Mouse (Mus musculus) forebrain, embryonic 11.5 days (tissue): Measurements from ENCODE around the gene Mgam. TPM values are rescaled to one million over a fixed set of nuclear protein-coding genes. Genes with fewer than 3 reads are reported as not detected.
"Not testable (repeated sequence)": the region's sequence is repeated elsewhere in the genome, so short reads cannot be mapped to it uniquely, and the experiment has no call there.

ENCODE experiments used
- ATAC-seq: fragments of 200-750 bp; cut with Nextera tagmentation; replicated peaks from 2 replicates; pipeline ENCODE4 v1.8.0; 2017; ENCODE audit warnings: moderate TSS enrichment; ENCODE audit not compliant: low FRiP score
- DNase-seq: peaks from one replicate; pipeline ENCODE4 v3.0.0-alpha.2; 2017; ENCODE audit warnings: low spot score
- H3K27ac ChIP-seq: fragments of 300-500 bp; sonication (generic); 2 replicates; pipeline ENCODE4 v1.5.1; 2014; ENCODE audit warnings: low read depth, low read length
- H3K27me3 ChIP-seq: fragments of 300-500 bp; sonication (generic); 2 replicates; pipeline ENCODE4 v1.6.1; 2014; ENCODE audit warnings: mild to moderate bottlenecking, low read length, mixed read lengths; ENCODE audit not compliant: control insufficient read depth, insufficient read depth
- H3K36me3 ChIP-seq: fragments of 300-500 bp; sonication (generic); 2 replicates; pipeline ENCODE4 v1.6.1; 2014; ENCODE audit warnings: mild to moderate bottlenecking, low read length, moderate library complexity, mixed read lengths; ENCODE audit not compliant: control insufficient read depth, insufficient read depth
- H3K4me1 ChIP-seq: fragments of 300-500 bp; sonication (generic); replicated peaks from 2 replicates; pipeline ENCODE4 v1.6.1; 2014; ENCODE audit warnings: low read length, mixed read lengths; ENCODE audit not compliant: control insufficient read depth, insufficient read depth
- H3K4me2 ChIP-seq: fragments of 300-500 bp; sonication (generic); 2 replicates; pipeline ENCODE4 v1.6.1; 2014; ENCODE audit warnings: low read depth, mild to moderate bottlenecking, low read length, moderate library complexity, mixed read lengths; ENCODE audit not compliant: severe bottlenecking
- H3K4me3 ChIP-seq: fragments of 300-500 bp; sonication (generic); 2 replicates; pipeline ENCODE4 v1.5.1; 2014; ENCODE audit warnings: low read depth, low read length
- H3K9ac ChIP-seq: fragments of 300-500 bp; sonication (generic); 2 replicates; pipeline ENCODE4 v1.6.1; 2014; ENCODE audit warnings: low read length
- H3K9me3 ChIP-seq: fragments of 300-500 bp; sonication (generic); 2 replicates; pipeline ENCODE4 v1.6.1; 2016; ENCODE audit warnings: low read length, mixed read lengths; ENCODE audit not compliant: control insufficient read depth
- WGBS: fragments of 180-500 bp; shearing (Covaris S2); extraction: QIAGEN DNeasy Blood & Tissue Kit; methylation state at CpG from one replicate; pipeline ENCODE4 v1.1.7; 2014; 5-methylcytosine and 5-hydroxymethylcytosine counted together
- polyA plus RNA-seq: library from polyadenylated mRNA; unstranded; fragments of >200 nt; fragmentation: Nextera tagmentation; extraction: Ambion mirVana; gene quantifications from 2 replicates; pipeline ENCODE4 v1.2.1, GENCODE M21; 2014

The Mgam gene
- polyA plus RNA-seq, 1 experiment from 2014 or later: 0.08 TPM

DNA sequence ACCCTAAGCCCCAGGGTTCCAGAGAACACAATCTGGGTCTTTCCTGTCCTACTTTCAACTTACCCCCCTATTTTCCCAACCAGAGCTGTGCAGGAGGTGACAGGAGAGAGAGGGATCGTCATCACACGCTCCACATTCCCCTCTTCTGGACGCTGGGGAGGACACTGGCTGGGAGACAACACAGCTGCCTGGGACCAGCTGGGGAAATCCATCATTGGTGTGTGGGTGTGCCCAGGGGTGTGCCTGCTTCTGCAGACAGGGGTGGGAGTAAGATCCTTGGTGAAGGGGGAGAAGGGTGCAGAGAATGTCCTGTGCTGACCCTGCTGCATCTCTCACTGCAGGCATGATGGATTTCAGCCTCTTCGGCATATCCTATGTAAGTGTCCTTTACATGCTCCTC lies 128.7 kb downstream of the Mgam start:
- ATAC-seq, H3K27ac ChIP-seq, DNase-seq, H3K36me3 ChIP-seq, H3K9ac ChIP-seq, H3K27me3 ChIP-seq, H3K9me3 ChIP-seq, H3K4me3 ChIP-seq, H3K4me1 ChIP-seq, H3K4me2 ChIP-seq: not testable (repeated sequence)
- WGBS: 80% methylated on average over 3 of the region's 4 CpGs

DNA sequence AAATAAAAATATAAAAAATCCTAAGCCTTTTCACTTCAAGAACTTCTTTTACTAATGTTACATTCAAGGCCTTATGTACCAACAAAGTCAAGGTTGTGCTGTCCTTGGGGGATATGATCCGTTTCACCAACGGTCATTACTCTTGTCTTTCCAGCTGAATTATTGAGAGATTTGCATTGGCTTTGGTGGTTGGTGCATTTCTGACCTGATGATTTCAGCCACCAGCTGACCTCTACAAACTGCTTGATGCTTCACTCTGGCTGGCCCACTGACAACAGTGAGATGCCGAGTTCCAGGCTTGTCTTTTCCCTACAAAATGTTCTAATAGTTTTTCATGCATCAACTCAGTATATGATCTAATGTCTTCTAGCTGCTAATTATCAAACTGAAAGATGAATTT lies 146.0 kb downstream of the Mgam start:
- no peaks in the 10 kb centered on the region for H3K9me3 ChIP-seq
- no peaks in the 10 kb centered on the region for H3K36me3 ChIP-seq
- 95% methylated on average over 3 of the region's 3 CpGs for WGBS
- ATAC-seq: no peak
- H3K27ac ChIP-seq: no peak overlapping the region
- no peak overlapping the region for H3K4me3 ChIP-seq
- H3K27me3 ChIP-seq: no peaks in the 10 kb centered on the region
- no peak overlapping the region for H3K4me2 ChIP-seq
- H3K4me1 ChIP-seq: no peaks in the 10 kb centered on the region
- DNase-seq: no peak
- H3K9ac ChIP-seq: no peak overlapping the region

DNA sequence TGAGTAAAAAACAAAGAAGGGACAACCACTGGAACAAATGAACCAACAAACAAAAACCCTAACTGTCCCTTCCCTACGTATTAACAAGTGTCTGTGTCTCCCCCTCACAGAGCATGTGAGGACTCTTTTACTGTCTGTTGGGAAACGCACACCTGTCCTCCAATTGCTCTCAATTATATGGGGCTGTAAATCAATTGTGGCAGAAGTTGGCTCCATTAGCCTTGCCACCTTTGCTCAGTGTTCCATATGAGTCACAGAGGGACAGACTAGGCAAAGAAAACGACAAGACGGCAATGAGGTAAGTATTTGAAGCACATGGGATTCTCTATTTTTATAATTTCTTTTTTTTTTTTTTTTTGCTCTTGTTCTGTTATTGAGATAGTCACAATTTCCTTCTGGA lies 149.8 kb downstream of the Mgam start:
- Histone ChIP-seq H3K4me2 (no peak overlapping the region), H3K27ac (no peak overlapping the region), H3K4me3 (no peak overlapping the region), H3K9me3 (no peaks in the 10 kb centered on the region), H3K27me3 (no peaks in the 10 kb centered on the region), H3K9ac (no peak overlapping the region), H3K4me1 (no peaks in the 10 kb centered on the region), H3K36me3 (no peaks in the 10 kb centered on the region)
- DNase-seq: no peak
- WGBS: 82% methylated on average over 4 of the region's 4 CpGs
- no peak for ATAC-seq

DNA sequence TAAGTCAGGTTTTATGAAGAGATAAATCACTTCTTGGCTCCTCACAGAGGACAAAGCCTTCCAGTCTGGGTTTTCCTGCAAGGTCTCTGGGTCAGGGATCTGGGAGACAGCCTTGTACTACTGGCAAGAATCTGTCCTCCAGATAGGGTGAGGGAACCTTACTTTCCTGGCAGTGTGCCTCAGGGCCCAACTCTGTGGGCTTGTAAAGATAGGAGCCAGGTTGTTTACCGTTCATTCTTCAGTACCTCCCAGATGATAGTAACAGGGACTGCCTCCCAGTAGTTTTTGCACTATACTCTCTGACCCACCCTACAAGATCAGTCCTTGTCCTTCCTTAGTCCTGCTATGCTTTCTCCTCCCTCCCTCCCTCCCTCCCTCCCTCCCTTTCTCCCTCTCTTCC lies 155.0 kb downstream of the Mgam start:
- WGBS: 84% methylated on average over 1 of the region's 1 CpGs
- ATAC-seq (no peak), DNase-seq (no peak)

DNA sequence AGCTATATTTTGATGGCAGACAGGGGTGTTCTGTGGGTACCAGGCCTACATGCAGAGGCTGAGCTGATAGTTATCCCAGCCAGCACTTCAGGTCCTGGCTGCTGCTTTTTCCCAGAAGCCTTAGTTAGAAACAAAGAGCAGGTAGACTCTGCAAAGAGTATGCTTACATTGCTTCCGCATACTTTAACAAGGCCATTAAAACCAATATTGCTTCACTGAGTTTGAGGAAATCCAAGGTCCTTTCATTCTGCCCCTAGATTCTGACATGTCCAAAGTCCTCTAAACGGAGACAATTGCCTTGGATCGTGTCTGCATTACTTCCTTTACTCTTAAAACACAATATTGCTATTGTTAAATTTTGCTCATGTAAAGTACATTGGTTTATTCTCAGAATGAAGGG lies 155.7 kb downstream of the Mgam start:
- H3K9me3 ChIP-seq: no peaks in the 10 kb centered on the region
- no peak overlapping the region for H3K9ac ChIP-seq
- ATAC-seq (no peak), DNase-seq (no peak)
- no peak overlapping the region for H3K4me2 ChIP-seq
- no peak overlapping the region for H3K27ac ChIP-seq
- no peaks in the 10 kb centered on the region for H3K4me1 ChIP-seq
- H3K27me3 ChIP-seq: no peaks in the 10 kb centered on the region
- H3K4me3 ChIP-seq: no peak overlapping the region
- WGBS: 90% methylated on average over 3 of the region's 3 CpGs
- H3K36me3 ChIP-seq: no peaks in the 10 kb centered on the region

More for the DNA sequence above, 155.0 kb downstream of the Mgam start:
- Histone ChIP-seq H3K9ac (no peak overlapping the region), H3K4me2 (no peak overlapping the region), H3K27me3 (no peaks in the 10 kb centered on the region), H3K9me3 (no peaks in the 10 kb centered on the region), H3K4me3 (no peak overlapping the region), H3K27ac (no peak overlapping the region), H3K4me1 (no peaks in the 10 kb centered on the region), H3K36me3 (no peaks in the 10 kb centered on the region)

DNA sequence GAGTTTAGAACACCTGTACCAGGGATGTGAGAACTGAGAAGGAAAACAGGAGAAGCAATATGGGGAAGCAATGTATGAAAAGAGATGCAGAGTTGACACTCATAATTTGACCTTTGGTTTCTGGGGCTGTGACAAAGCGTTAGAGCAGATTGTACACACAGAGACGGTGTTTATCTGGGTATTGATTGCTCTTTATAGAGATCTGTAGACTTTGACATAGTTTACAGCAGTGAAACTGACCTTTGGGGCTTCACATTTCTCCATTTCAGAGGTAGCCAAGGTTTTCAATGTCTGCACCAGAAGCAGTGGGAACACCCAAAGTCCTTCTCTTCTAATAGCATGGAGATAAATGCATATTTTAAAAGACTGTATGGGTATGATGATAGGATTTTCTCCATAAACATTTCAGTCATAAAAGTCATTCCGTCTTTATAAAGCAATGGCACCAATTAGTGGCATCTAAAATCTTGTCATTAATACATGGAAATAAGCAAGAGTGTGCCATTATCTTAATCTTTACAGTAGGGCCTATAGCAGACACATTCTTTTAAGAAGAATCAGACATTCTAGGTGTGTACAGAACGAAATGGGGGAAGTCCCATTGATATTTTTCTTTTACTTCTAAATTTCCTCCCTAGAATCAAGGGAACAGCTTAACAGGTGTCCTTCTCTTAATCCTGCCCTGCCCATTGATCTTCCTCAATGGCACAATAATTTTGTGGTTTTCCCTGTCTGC lies 166.6 kb downstream of the Mgam start:
- Histone ChIP-seq H3K36me3 (no peaks in the 10 kb centered on the region), H3K9me3 (no peaks in the 10 kb centered on the region), H3K27ac (no peak overlapping the region), H3K27me3 (no peaks in the 10 kb centered on the region), H3K4me2 (no peak overlapping the region), H3K4me1 (no peaks in the 10 kb centered on the region), H3K9ac (no peak overlapping the region), H3K4me3 (no peak overlapping the region)
- 74% methylated on average over 4 of the region's 4 CpGs for WGBS
- DNase-seq: no peak
- no peak for ATAC-seq

DNA sequence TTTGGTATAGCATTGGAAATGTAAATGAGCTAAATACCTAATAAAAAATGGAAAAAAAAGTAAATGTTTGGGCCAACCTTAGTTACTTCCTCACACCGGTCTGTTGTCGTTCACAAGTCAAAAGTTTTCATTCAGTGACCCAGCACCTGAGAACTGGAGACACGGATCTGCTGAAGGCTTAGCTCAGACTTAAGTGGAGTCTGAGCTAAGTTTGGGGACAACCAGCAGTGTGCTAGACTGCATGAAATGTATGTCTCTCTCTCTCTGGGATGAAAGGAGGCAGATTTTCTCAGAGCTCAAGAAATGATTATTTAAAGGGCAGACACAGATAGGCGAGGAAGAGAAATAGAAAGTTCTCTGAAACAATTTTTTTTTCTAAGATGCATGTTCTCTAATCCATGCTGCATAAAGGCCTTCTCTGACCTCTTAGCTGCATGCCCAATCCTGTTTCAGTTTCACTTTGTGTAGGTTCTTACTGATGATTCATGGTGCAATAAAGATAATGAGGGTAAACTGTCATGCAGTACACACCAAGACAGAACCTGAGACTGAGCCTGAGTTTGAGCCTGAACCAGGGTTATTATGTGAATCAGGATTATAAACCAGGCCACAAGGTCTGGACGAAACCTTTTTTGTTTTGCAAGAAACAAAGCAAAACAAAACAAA lies 189.7 kb downstream of the Mgam start:
- H3K36me3 ChIP-seq: no peaks in the 10 kb centered on the region
- no peak overlapping the region for H3K9ac ChIP-seq
- 87% methylated on average over 5 of the region's 5 CpGs for WGBS
- ATAC-seq (no peak), DNase-seq (no peak)
- no peak overlapping the region for H3K4me3 ChIP-seq
- H3K27ac ChIP-seq: no peak overlapping the region
- H3K4me2 ChIP-seq: no peak overlapping the region
- H3K27me3 ChIP-seq: no peaks in the 10 kb centered on the region
- no peaks in the 10 kb centered on the region for H3K9me3 ChIP-seq
- no peaks in the 10 kb centered on the region for H3K4me1 ChIP-seq
